Mouse (Mus musculus): Measurements from ENCODE around the gene Zfp609. TPM values are rescaled to one million over a fixed set of nuclear protein-coding genes. Genes with fewer than 3 reads are reported as not detected.
"Not testable (repeated sequence)": the region's sequence is repeated elsewhere in the genome, so short reads cannot be mapped to it uniquely, and the experiment has no call there.

Zfp609 gene
- polyA plus RNA-seq, 1 experiment from 2014 or later = 9.3 TPM

DNA sequence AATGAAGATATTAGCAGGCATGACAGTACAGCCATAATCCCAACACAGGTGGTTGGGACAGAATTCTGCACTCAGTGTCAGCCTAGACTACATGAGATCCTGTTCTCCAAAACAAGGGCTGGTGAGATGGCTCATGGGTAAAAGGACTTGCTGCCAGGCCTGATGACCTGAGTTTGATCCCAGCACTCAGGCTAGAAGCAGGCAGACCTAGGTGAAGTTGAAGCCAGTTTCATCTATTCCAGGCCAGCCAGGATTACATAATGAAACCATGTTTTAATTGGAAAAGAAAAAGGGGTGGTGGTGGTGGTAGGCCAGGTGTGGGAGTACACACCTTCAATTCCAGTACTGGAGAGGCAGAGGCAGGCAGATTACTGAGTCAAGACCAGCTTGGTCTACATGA is 129.4 kb downstream of the Zfp609 start:
- H3K4me3 ChIP-seq = no peak overlapping the region
- H3K4me1 ChIP-seq (replicated peaks) = peaks cover 29% of the 10 kb centered on the region
- H3K9ac ChIP-seq = no peak overlapping the region
- H3K9me3 ChIP-seq = no peaks in the 10 kb centered on the region
- peaks cover 92% of the 10 kb centered on the region for H3K36me3 ChIP-seq
- no peaks in the 10 kb centered on the region for H3K27me3 ChIP-seq
- H3K27ac ChIP-seq = no peak overlapping the region
- H3K4me2 ChIP-seq = no peak overlapping the region
- ATAC-seq (ENCODE audit: low FRiP score) = no peak

DNA sequence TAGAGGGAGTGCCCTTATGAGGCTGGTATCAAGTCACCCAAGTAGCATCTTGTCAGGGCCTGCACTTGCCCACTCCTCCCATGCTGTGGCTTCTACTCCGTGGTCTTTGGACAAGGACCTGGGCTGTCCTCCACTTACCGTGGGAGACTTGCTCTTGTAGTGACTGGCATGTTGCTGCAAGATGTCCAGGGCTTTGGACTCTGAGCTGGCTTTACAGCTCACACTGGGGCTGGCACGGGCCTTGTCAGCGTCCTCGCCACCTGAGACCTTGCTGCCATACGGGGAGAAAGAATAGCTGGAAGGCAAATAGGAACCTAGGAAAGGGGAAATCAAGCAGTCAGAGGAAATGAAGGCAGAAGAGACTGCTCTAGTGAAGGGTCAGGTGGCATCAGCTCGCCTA is 130.0 kb downstream of the Zfp609 start:
- peaks cover 88% of the 10 kb centered on the region for H3K36me3 ChIP-seq
- no peak overlapping the region for H3K4me2 ChIP-seq
- WGBS = 74% methylated on average over 7 of the region's 7 CpGs
- no peak overlapping the region for H3K9ac ChIP-seq
- no peaks in the 10 kb centered on the region for H3K27me3 ChIP-seq
- H3K4me3 ChIP-seq = no peak overlapping the region
- ATAC-seq (ENCODE audit: low FRiP score) = no peak
- peak overlapping the region; percentile 40; the same call in 1 of the 2 replicates for H3K27ac ChIP-seq
- no peaks in the 10 kb centered on the region for H3K9me3 ChIP-seq
- peaks cover 35% of the 10 kb centered on the region for H3K4me1 ChIP-seq (replicated peaks)

DNA sequence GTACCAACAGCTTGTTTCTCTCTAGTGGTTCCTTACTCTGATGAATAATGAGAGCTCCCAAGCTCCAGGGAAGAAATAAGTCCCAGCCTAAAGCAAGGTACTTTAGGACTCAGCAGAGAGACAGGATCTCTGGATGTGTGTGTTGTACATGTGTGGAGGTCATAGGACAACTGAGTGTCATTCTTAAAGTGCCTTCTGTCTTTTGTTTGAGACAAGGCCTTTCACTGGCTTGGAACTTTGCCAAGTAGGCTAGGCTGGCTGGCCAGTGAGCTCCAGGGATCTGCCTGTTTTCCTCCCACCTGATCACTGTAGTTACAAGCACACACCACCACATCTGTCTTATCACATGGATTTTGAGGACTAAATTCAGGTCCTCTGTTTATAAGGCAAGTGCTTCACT is 131.0 kb downstream of the Zfp609 start:
- Histone ChIP-seq H3K9ac (0 out of 2 replicates have a peak overlapping the region, but pooled peaks have one; percentile 35), H3K4me2 (no peak overlapping the region), H3K4me3 (no peak overlapping the region), H3K27me3 (no peaks in the 10 kb centered on the region), H3K36me3 (peaks cover 86% of the 10 kb centered on the region), H3K4me1 (replicated peaks) (peaks cover 42% of the 10 kb centered on the region), H3K27ac (peak overlapping the region; percentile 45; the same call in 1 of the 2 replicates), H3K9me3 (no peaks in the 10 kb centered on the region)
- ATAC-seq (ENCODE audit: low FRiP score) = no peak

DNA sequence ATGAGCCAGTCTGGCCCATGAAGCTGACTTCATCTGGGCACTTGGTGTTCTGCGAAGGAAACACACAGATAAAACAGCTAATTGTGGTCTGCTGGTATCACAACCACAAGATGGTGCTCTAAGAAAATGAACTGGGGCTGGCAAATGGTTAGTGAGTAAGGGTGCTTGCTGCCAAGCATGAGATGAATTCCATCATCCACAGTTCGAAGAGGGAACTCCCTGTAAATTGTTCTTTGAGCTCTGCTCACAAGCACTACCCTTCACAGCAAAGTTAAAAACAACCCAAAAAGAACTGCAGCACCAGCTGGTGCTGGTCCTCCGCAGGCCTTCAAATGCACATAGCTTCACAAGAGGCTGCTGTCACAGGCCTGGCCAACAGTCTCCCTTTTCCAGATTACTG is 131.7 kb downstream of the Zfp609 start:
- 77% methylated on average over 3 of the region's 3 CpGs for WGBS
- Histone ChIP-seq H3K4me1 (replicated peaks) (peaks cover 42% of the 10 kb centered on the region), H3K27ac (peak overlapping the region; percentile 45; the same call in 1 of the 2 replicates), H3K27me3 (no peaks in the 10 kb centered on the region), H3K4me3 (no peak overlapping the region), H3K9ac (no peak overlapping the region), H3K36me3 (peaks cover 83% of the 10 kb centered on the region), H3K9me3 (no peaks in the 10 kb centered on the region), H3K4me2 (no peak overlapping the region)
- no peak for ATAC-seq (ENCODE audit: low FRiP score)

DNA sequence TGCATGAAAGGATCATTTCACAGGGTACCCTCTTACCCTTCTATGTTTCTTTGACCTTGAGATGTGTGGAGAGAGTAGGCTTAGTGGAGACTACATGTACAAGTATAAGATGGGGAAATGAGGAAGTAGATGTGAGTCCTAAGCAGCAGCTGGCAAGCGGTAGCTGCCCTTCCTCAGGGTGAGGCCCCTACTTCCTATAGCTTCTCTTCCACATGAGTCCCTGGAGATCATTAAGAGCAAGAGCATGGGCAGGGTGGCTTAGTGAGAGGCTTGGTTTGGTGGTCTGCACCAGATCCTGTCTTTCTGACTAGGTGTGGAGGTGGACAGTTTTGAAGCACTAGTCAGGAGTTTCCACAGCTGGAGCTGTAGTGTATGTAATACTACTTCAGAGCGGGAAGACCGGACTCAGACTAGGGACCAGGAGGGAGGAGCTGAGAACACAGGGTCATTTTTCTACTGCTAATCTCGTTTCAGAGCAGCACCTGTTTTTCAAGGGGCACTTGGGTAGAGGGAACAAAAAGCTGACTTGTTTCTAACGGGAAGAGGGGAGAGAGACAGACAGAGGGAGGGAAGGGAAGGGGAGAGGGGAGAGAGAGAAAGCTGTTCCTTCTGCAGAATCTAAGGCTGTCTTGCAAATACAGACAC is 134.3 kb downstream of the Zfp609 start:
- no peak for ATAC-seq (ENCODE audit: low FRiP score)

DNA sequence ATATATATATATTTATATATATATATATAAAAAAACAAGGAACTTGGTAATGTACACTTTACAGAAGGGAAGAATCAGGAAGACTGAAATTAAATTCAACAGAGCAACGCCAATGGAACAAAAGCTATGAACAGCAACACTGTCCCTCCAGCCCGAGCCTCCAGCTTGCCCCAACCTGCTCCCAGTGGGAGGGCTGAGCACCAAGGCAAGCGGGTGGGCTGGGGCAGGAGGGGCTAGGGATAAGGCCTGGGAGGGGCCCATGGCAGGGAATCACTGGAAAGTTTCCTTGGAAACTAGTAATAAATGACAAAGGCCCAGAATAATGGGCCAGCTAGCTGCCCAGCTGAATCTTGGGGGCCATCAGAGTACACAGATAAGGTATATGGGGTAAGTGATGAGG is 134.9 kb downstream of the Zfp609 start:
- ATAC-seq (ENCODE audit: low FRiP score) = 0 out of 2 replicates have a peak, but pooled peaks have one; percentile 18

More for the DNA sequence above, 134.3 kb downstream of the Zfp609 start:
- Histone ChIP-seq H3K9ac (peak overlapping the region; percentile 46; the same call in 1 of the 2 replicates), H3K4me2 (no peak overlapping the region), H3K4me3 (no peak overlapping the region), H3K4me1 (replicated peaks) (peaks cover 42% of the 10 kb centered on the region), H3K27me3 (no peaks in the 10 kb centered on the region), H3K9me3 (no peaks in the 10 kb centered on the region), H3K27ac (peak overlapping the region; percentile 69; the same call in 1 of the 2 replicates), H3K36me3 (peaks cover 76% of the 10 kb centered on the region)
- WGBS = 38% methylated on average over 5 of the region's 5 CpGs

DNA sequence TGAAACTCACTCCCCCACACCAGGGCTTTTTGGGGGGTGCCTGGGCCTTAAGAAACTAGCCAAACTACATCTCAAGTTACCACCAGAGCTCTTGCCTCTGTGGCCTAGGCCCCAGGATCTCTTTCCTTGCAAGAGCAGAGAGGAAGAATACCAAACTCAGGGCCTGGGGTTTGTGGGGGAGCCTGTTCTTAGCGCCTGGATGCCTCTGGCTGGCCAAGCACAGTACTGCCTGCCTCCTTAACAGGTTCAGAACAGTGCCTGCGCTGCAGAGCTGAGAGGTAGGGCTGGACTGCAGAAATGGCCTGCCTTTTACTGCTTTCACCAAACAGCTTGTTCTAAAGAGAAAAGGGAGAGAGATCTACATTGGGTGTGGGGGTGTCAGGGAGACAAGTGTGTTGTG is 137.5 kb downstream of the Zfp609 start:
- H3K9me3 ChIP-seq = not testable (repeated sequence)
- H3K36me3 ChIP-seq = peaks cover 66% of the 10 kb centered on the region

More for the DNA sequence above, 134.9 kb downstream of the Zfp609 start:
- Histone ChIP-seq H3K9me3 (no peaks in the 10 kb centered on the region), H3K9ac (peak overlapping the region; percentile 46; the same call in 1 of the 2 replicates), H3K27me3 (no peaks in the 10 kb centered on the region), H3K4me1 (replicated peaks) (peaks cover 42% of the 10 kb centered on the region), H3K27ac (peak overlapping the region; percentile 69; the same call in 1 of the 2 replicates), H3K4me2 (no peak overlapping the region), H3K4me3 (no peak overlapping the region), H3K36me3 (peaks cover 77% of the 10 kb centered on the region)
- 21% methylated on average over 3 of the region's 3 CpGs for WGBS

DNA sequence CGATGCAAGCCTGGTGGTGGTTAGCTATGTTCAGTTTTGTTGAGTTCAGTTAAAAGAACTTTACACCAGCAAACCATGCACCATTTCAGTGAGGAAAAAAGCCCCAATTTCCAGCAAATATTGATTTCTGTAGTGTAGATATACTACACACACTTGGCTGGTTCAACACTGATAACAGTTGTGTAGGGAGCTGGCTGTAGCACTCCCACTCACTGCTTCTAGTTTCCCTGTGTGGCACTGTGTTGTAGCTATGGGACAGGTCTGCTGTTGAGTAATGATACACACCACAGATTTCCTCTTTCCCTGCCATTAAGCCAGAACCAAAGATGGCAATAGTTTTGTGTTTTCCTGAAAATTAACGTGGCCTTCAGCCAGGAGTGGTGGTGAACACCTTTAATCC is 142.7 kb downstream of the Zfp609 start:
- peaks cover 30% of the 10 kb centered on the region for H3K36me3 ChIP-seq
- H3K9me3 ChIP-seq = no peaks in the 10 kb centered on the region
- peaks cover 45% of the 10 kb centered on the region for H3K4me1 ChIP-seq (replicated peaks)
- no peak for ATAC-seq (ENCODE audit: low FRiP score)
- H3K27me3 ChIP-seq = no peaks in the 10 kb centered on the region
- no peak overlapping the region; the same call in 1 of the 2 replicates for H3K27ac ChIP-seq
- WGBS = 87% methylated on average over 2 of the region's 2 CpGs
- H3K9ac ChIP-seq = no peak overlapping the region
- no peak overlapping the region for H3K4me3 ChIP-seq
- no peak overlapping the region for H3K4me2 ChIP-seq

More for the DNA sequence above, 137.5 kb downstream of the Zfp609 start:
- 61% methylated on average over 2 of the region's 2 CpGs for WGBS
- not testable (repeated sequence) for H3K27me3 ChIP-seq; H3K9ac ChIP-seq; H3K4me3 ChIP-seq; H3K4me2 ChIP-seq; H3K27ac ChIP-seq; ATAC-seq (ENCODE audit: low FRiP score)
- peaks cover 29% of the 10 kb centered on the region for H3K4me1 ChIP-seq (replicated peaks)

DNA sequence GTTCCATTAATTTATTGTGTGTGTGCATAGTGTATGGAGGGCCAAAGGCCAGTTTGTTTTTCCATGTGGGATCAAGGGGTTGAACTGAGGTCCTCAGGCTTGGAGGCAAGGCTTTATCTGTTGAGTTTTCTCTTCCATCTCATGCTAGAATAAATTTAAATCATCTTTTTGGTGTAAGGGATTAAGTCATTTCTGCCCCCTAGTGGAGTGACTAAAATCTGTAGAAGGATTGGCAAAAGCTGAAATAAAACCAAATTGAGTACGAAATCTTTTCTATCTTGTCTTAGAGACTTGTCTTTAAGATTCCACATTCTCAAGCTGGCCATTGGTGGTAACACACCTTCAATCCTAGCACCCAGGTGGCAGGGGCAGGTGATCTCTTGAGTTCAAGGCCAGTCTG is 144.4 kb downstream of the Zfp609 start:
- H3K4me3 ChIP-seq = no peak overlapping the region
- no peak overlapping the region for H3K9ac ChIP-seq
- H3K27ac ChIP-seq = no peak overlapping the region
- ATAC-seq (ENCODE audit: low FRiP score) = no peak
- no peak overlapping the region for H3K4me2 ChIP-seq
- H3K27me3 ChIP-seq = no peaks in the 10 kb centered on the region
- 82% methylated on average over 1 of the region's 1 CpGs for WGBS
- H3K4me1 ChIP-seq (replicated peaks) = peaks cover 62% of the 10 kb centered on the region
- peaks cover 20% of the 10 kb centered on the region for H3K36me3 ChIP-seq
- no peaks in the 10 kb centered on the region for H3K9me3 ChIP-seq

DNA sequence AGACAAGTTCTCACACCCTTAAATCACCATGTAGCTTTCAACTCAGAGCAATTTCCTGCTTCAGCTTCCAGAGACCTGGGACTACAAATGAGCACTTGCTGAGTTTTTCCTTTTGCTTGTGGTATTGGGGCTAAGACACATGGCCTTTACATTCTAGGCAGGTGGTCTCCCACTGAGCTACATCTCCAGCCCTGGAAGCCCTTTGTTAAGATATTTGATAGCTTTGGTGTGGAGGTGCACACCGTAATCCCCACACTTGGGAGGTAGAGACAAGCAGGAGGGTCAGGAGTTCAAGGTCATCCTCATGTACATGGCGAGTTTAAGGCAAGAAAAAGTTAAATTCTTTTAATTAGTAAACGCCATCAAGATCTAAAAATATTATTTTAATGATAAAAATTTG is 145.2 kb downstream of the Zfp609 start:
- H3K4me1 ChIP-seq (replicated peaks) = peaks cover 70% of the 10 kb centered on the region
- WGBS = 89% methylated on average over 3 of the region's 3 CpGs

DNA sequence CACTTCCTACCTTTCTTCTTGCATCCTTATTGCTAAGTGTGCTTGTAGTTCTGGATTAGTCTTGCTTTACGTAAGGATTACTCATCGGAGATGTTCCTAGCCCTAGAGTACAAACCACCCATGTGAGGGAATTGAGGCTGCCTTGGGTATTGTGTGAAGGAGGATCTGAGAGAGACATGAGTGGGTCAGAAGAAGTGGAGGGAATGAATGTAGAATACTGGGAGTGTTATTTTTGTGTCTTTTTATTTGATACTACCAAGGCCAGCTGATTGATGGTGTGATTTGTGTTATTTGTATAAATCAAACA is 145.8 kb downstream of the Zfp609 start:
- peaks cover 72% of the 10 kb centered on the region for H3K4me1 ChIP-seq (replicated peaks)
- H3K36me3 ChIP-seq = peaks cover 7% of the 10 kb centered on the region
- H3K27ac ChIP-seq = 0 out of 2 replicates have a peak overlapping the region, but pooled peaks have one; percentile 24
- no peak overlapping the region for H3K4me2 ChIP-seq
- H3K9me3 ChIP-seq = no peaks in the 10 kb centered on the region
- WGBS = 91% methylated on average over 2 of the region's 2 CpGs
- H3K9ac ChIP-seq = peak overlapping the region; percentile 31; the same call in 1 of the 2 replicates
- H3K4me3 ChIP-seq = no peak overlapping the region
- ATAC-seq (ENCODE audit: low FRiP score) = no peak
- no peaks in the 10 kb centered on the region for H3K27me3 ChIP-seq

More for the DNA sequence above, 145.2 kb downstream of the Zfp609 start:
- H3K4me2 ChIP-seq = no peak overlapping the region
- no peak overlapping the region for H3K4me3 ChIP-seq
- H3K27me3 ChIP-seq = no peaks in the 10 kb centered on the region
- H3K27ac ChIP-seq = no peak overlapping the region
- H3K36me3 ChIP-seq = peaks cover 12% of the 10 kb centered on the region
- no peaks in the 10 kb centered on the region for H3K9me3 ChIP-seq
- H3K9ac ChIP-seq = no peak overlapping the region
- ATAC-seq (ENCODE audit: low FRiP score) = no peak

DNA sequence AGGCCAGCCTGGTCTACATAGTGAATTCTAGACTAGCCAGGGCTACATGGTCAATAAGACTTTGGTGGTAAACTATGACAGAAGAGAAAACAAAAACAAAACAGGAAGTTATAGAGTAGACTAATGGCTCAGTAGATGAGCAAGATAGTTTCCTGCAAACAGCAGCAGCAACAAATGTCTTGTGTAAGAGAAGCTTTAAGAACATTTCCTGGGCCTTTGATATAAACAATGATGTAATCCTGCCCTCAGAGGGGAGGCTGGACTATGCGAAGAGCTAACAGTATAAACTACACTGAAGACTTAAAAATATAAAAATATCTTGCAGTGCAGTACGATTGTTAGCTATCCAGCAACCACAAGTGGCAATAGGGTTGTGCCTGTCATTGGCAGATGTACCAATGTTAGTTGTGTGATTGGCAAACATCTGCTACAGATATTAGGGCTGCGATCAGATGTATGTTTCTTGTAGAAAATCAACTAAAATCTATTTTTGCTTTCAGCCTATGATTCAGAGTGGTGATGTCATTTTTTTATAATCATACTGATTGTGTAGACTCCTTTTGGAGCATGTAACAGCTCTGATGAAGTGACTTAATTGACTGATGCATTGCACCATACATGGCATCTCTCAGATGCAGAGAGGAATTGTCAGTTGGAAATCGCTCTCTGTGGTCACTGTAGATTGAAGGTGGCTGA is 146.3 kb downstream of the Zfp609 start:
- Histone ChIP-seq H3K4me2 (no peak overlapping the region), H3K27me3 (no peaks in the 10 kb centered on the region), H3K9me3 (no peaks in the 10 kb centered on the region), H3K9ac (peak overlapping the region; percentile 31; the same call in 1 of the 2 replicates), H3K27ac (0 out of 2 replicates have a peak overlapping the region, but pooled peaks have one; percentile 24), H3K36me3 (peaks cover 2% of the 10 kb centered on the region; the same call in 1 of the 2 replicates), H3K4me3 (no peak overlapping the region), H3K4me1 (replicated peaks) (peaks cover 72% of the 10 kb centered on the region)
- 89% methylated on average over 4 of the region's 4 CpGs for WGBS
- no peak for ATAC-seq (ENCODE audit: low FRiP score)

Data from hindbrain, embryonic 13.5 days (tissue).